Mouse (Mus musculus) intestine, postnatal 0 days (tissue): ENCODE data around the gene Ino80e. TPM values are rescaled to one million over a fixed set of nuclear protein-coding genes. Genes with fewer than 3 reads are reported as not detected.

Source experiments
- ATAC-seq: fragments of 200-750 bp; cut with Nextera tagmentation; 2 replicates; pipeline ENCODE4 v1.8.0; 2017; ENCODE audit warnings: mild to moderate bottlenecking, moderate TSS enrichment, moderate library complexity
- H3K27ac ChIP-seq: fragments of 300-500 bp; sonication (generic); 2 replicates; pipeline ENCODE4 v1.5.1; 2014; ENCODE audit warnings: mild to moderate bottlenecking, low read depth, low read length, moderate library complexity
- H3K27me3 ChIP-seq: fragments of 300-500 bp; sonication (generic); replicated peaks from 2 replicates; pipeline ENCODE4 v1.6.1; 2014; ENCODE audit warnings: low read length, mixed read lengths; ENCODE audit not compliant: control insufficient read depth, insufficient read depth
- H3K36me3 ChIP-seq: fragments of 300-500 bp; sonication (generic); 2 replicates; pipeline ENCODE4 v1.6.1; 2014; ENCODE audit warnings: mild to moderate bottlenecking, moderate library complexity; ENCODE audit not compliant: control insufficient read depth, insufficient read depth
- H3K4me1 ChIP-seq: fragments of 300-500 bp; sonication (generic); replicated peaks from 2 replicates; pipeline ENCODE4 v1.6.1; 2014; ENCODE audit warnings: antibody characterized with exemption, low read length, mixed read lengths; ENCODE audit not compliant: control insufficient read depth, insufficient read depth
- H3K4me2 ChIP-seq: fragments of 300-500 bp; sonication (generic); replicated peaks from 2 replicates; pipeline ENCODE4 v1.6.1; 2014; ENCODE audit warnings: low read depth, mild to moderate bottlenecking, moderate library complexity
- H3K4me3 ChIP-seq: fragments of 300-500 bp; sonication (generic); 2 replicates; pipeline ENCODE4 v1.5.1; 2014; ENCODE audit warnings: low read depth, low read length
- H3K9ac ChIP-seq: fragments of 300-500 bp; sonication (generic); 2 replicates; pipeline ENCODE4 v1.6.1; 2014; ENCODE audit warnings: mild to moderate bottlenecking, low read depth, low read length
- H3K9me3 ChIP-seq: fragments of 300-500 bp; sonication (generic); 2 replicates; pipeline ENCODE4 v1.6.1; 2016; ENCODE audit warnings: mixed run types; ENCODE audit not compliant: control insufficient read depth
- CTCF ChIP-seq: sonication (generic); IDR thresholded peaks from 2 replicates; pipeline ENCODE4 v1.5.1; 2016; ENCODE audit warnings: low read depth, mild to moderate bottlenecking, control low read depth, antibody characterized with exemption, moderate library complexity
- WGBS: fragments of 180-500 bp; shearing (Covaris S2); extraction: QIAGEN DNeasy Blood & Tissue Kit; methylation state at CpG from one replicate; pipeline ENCODE4 v1.1.7; 2014; 5-methylcytosine and 5-hydroxymethylcytosine counted together
- polyA plus RNA-seq: library from polyadenylated mRNA; unstranded; fragments of >200 nt; fragmentation: Nextera tagmentation; extraction: Ambion mirVana; gene quantifications from 2 replicates; pipeline ENCODE4 v1.2.1, GENCODE M21; 2015

The Ino80e gene
- polyA plus RNA-seq, 1 experiment from 2014 or later: 37.4 TPM

DNA sequence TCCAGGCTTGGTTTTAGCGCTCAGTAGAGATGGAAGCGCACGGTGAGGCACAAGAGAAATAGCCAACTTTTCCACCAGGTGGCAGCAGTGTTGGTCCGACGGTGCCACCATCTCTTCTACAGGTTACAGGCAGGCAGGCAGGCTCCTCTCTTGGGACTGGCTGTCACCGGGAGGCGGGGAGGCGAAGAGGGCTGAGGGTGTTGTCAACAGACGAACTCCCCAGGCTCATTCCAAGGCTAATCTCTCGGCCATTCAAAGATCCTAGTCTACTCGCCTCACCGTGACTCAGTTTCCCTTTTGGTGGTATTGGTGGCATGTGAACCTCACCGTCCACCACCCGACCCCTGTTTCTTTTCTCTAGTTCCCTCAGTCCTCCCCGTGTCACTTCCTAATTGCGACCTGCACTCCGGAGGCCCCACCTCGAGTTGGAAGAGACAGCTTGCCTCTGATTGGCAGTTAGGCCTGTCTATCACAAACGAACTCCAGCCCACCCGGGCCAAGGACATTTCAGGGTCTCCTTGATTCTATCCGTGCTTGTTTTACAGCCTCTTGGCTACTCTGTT lies 30.1 kb downstream of the Ino80e start:
- no peak overlapping the region for H3K27ac ChIP-seq
- H3K4me3 ChIP-seq: peak overlapping the region; percentile 20; the same call in 1 of the 2 replicates
- no peaks in the 10 kb centered on the region for H3K36me3 ChIP-seq
- H3K27me3 ChIP-seq: 0 out of 2 replicates have a peak, but pooled peaks cover 6% of the 10 kb centered on the region
- WGBS: 1% methylated on average over 21 of the region's 21 CpGs
- H3K4me2 ChIP-seq: peak overlapping the region; percentile 58
- no peaks in the 10 kb centered on the region for H3K9me3 ChIP-seq
- no peaks in the 10 kb centered on the region for H3K4me1 ChIP-seq
- peak; percentile 87 for ATAC-seq
- peak; percentile 92 for TF ChIP-seq CTCF
- no peak overlapping the region for H3K9ac ChIP-seq

GRCm38 (mm10) chr7:126831539-126831938 lies 30.6 kb downstream of the Ino80e start, which contains the start of gene 4930451I11Rik:
TSS of gene 4930451I11Rik (minus strand) at chr7:126831639.
- no peaks in the 10 kb centered on the region for H3K36me3 ChIP-seq
- H3K27ac ChIP-seq: no peak within 1 kb of the TSS
- H3K4me3 ChIP-seq: peak within 1 kb of the TSS; percentile 20; the same call in 1 of the 2 replicates
- 54% methylated on average over 5 of the region's 5 CpGs for WGBS
- no peaks in the 10 kb centered on the region for H3K4me1 ChIP-seq
- ATAC-seq: no peak
- TF ChIP-seq CTCF: no peak
- peak within 1 kb of the TSS; percentile 58 for H3K4me2 ChIP-seq
- 0 out of 2 replicates have a peak, but pooled peaks cover 6% of the 10 kb centered on the region for H3K27me3 ChIP-seq
- H3K9me3 ChIP-seq: no peaks in the 10 kb centered on the region
- no peak within 1 kb of the TSS for H3K9ac ChIP-seq

DNA sequence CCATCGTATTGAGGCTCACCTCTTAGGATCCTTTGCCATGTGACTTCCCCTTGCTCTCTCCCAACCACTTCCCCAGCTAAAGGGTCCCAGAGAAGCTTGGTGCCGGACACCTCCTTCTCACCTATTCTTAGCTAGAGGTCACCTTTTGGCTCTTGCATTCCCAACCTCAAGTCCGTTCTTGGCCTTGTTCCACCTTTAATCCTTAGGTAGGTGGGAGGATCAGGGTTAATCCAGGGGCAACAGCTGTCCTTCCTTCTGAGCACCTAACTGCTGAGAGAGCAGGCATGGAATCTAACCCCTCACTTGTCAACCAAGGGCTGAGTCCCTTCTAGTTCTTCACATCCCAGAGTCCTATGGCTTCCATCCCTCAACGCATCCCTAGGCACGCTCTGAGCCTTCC lies 36.2 kb downstream of the Ino80e start:
- Histone ChIP-seq H3K27me3 (peaks cover 35% of the 10 kb centered on the region), H3K27ac (no peak overlapping the region), H3K9me3 (no peaks in the 10 kb centered on the region), H3K4me3 (no peak overlapping the region), H3K36me3 (no peaks in the 10 kb centered on the region), H3K9ac (no peak overlapping the region), H3K4me1 (no peaks in the 10 kb centered on the region), H3K4me2 (no peak overlapping the region)
- no peak for TF ChIP-seq CTCF
- ATAC-seq: no peak
- WGBS: 68% methylated on average over 5 of the region's 5 CpGs

- ATAC-seq: no peak
- WGBS: 17% methylated on average over 8 of the region's 8 CpGs
Measured at GRCm38 (mm10) chr7:126825403-126825802, 36.8 kb downstream of the Ino80e start.

GRCm38 (mm10) chr7:126823940-126824339 lies 38.2 kb downstream of the Ino80e start:
- ATAC-seq: no peak
- 13% methylated on average over 10 of the region's 10 CpGs for WGBS
- H3K9ac ChIP-seq: no peak overlapping the region
- no peaks in the 10 kb centered on the region for H3K4me1 ChIP-seq
- no peak for TF ChIP-seq CTCF
- no peaks in the 10 kb centered on the region for H3K36me3 ChIP-seq
- no peak overlapping the region for H3K4me3 ChIP-seq
- no peaks in the 10 kb centered on the region for H3K9me3 ChIP-seq
- H3K4me2 ChIP-seq: no peak overlapping the region
- H3K27ac ChIP-seq: no peak overlapping the region
- peaks cover 35% of the 10 kb centered on the region for H3K27me3 ChIP-seq

More at GRCm38 (mm10) chr7:126825403-126825802, 36.8 kb downstream of the Ino80e start:
- Histone ChIP-seq H3K4me2 (no peak overlapping the region), H3K36me3 (no peaks in the 10 kb centered on the region), H3K9ac (no peak overlapping the region), H3K27ac (no peak overlapping the region), H3K4me1 (no peaks in the 10 kb centered on the region), H3K9me3 (no peaks in the 10 kb centered on the region), H3K4me3 (no peak overlapping the region), H3K27me3 (peaks cover 35% of the 10 kb centered on the region)
- no peak for TF ChIP-seq CTCF

DNA sequence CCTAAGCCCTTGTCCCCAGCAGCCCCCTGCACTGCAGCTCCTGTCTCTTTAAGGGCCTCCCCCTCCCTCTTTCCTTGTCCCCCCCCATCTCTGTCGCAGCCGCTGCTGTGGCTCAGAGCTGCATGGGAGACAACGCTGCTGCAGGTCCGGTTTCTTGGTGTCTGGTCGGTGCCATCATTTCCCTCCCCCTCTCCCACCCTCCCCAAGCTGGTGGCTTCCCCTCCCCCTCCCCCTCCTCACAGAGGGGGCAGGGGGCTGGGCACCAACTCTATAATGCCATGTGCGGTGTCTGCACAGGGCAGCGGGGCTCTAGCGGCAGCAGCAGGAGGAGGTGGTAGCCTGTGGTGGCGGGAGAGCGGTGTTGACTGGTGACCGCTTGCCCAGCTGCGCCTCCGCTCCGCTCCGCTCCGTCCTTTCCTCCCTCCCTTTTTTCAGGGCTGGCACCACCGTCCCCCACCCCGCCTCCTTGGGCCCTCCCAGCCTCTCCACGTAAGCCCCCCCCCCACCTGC lies 38.9 kb downstream of the Ino80e start:
- peak overlapping the region; percentile 9; the same call in 1 of the 2 replicates for H3K4me3 ChIP-seq
- no peak overlapping the region for H3K27ac ChIP-seq
- 4% methylated on average over 15 of the region's 19 CpGs for WGBS
- peaks cover 35% of the 10 kb centered on the region for H3K27me3 ChIP-seq
- H3K36me3 ChIP-seq: no peaks in the 10 kb centered on the region
- H3K9me3 ChIP-seq: no peaks in the 10 kb centered on the region
- ATAC-seq: peak; percentile 19; the same call in 1 of the 2 replicates
- no peaks in the 10 kb centered on the region for H3K4me1 ChIP-seq
- H3K4me2 ChIP-seq: peak overlapping the region; percentile 51
- no peak overlapping the region for H3K9ac ChIP-seq
- TF ChIP-seq CTCF: no peak
